Mouse (Mus musculus): Measurements from ENCODE around the gene Irs3.
A peak's percentile ranks its signal among the peaks of the same experiment; 100 is the strongest.
"Not testable (repeated sequence)": the region's sequence is repeated elsewhere in the genome, so short reads cannot be mapped to it uniquely, and the experiment has no call there.

The Irs3 gene

DNA sequence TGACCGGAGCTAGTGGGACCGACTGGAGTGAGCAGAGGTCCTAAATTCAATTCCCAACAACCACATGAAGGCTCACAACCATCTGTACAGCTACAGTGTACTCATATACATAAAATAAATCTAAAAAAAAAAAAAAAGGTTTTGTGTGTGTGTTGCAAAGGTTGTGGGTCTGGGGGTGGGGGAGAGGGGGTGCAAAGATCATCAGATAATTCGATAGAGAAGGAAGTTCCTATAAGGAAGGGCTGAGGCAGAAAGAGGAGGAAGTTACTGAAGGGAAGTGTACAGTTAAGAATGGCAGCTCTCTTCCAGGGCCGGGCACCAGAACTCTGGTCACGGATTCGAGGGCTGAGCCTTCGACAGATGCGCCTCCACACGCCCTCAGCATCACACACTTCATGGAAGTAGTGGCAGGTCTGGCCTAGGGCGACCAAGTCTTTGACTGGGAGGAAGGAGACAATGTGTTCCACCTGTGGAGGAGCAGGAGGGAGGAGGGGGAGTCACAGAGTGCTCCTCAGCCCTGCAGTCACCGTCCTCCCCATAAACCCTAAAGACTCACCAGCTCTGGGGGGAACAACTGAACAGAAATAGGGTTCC, 21.5 kb downstream of the Irs3 start:
- DNase-seq (ENCODE audit: low read depth): no peak

GRCm38 (mm10) chr5:137615347-137615746, 30.2 kb downstream of the Irs3 start:
- DNase-seq (ENCODE audit: low read depth): no peak

DNA sequence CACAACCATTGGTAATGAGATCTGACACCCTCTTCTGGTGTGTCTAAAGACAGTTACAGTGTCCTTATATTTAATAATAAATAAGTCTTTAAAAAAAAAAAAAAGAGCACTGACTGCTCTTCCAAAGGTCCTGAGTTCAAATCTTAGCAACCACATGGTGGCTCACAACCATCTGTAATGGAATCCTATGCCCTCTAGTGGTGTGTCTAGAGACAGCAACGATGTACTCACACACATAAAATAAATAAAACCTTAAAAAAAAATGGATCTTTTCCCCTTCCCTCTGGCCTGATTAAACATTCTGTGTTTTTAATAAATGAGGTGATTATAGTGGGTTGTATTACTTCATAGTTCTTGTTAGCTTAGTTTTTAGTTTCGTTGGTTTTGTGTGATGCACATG, 30.6 kb downstream of the Irs3 start:
- not testable (repeated sequence) for DNase-seq (ENCODE audit: low read depth)

- DNase-seq (ENCODE audit: low read depth): peak; percentile 53
These were observed 32.0 kb downstream of the Irs3 start, which contains the start of gene Pcolce for GRCm38 (mm10) chr5:137613550-137613949. TSS of gene Pcolce (minus strand) at chr5:137613784.

GRCm38 (mm10) chr5:137613076-137613475, 32.4 kb downstream of the Irs3 start:
- no peak for DNase-seq (ENCODE audit: low read depth)

- DNase-seq (ENCODE audit: low read depth): no peak
These were observed 34.3 kb downstream of the Irs3 start for GRCm38 (mm10) chr5:137611245-137611602.

DNA sequence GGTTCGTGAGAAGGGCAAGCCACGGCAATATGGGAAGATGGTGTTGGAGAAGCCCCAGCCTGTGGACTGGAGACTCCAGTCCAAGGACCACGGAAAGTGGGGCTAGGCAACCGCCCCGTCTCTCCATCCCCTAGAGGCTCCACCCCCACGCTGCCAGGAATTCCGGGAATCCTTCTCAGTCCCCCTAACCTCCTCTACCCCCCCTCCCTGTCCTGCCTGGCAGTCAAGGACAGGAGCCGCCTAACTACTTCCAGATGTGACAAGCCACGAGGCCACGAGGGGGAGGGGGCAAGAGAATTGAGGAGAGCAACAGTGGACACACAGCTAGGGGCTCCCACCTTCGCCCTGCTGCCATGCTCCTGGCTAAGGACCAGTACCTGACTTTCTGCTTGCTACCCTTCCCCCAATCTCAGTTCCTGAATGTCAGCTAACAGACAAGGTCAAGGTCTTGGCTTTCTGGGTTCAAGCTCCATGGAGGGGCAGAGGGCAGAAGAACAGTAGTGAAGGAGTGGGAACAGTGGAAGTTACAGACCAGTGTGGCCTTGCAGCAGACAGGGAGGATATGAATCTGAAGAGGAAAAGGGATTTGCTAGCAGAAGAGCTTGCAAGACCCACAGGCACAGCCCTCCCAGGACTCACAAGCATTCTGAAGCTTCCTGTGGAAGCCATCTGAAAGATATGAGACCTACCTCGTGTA, 34.8 kb downstream of the Irs3 start:
- DNase-seq (ENCODE audit: low read depth): no peak

GRCm38 (mm10) chr5:137610056-137610455, 35.5 kb downstream of the Irs3 start:
- DNase-seq (ENCODE audit: low read depth): no peak

GRCm38 (mm10) chr5:137609292-137609691, 36.2 kb downstream of the Irs3 start:
- no peak for DNase-seq (ENCODE audit: low read depth)

GRCm38 (mm10) chr5:137608654-137609190, 36.8 kb downstream of the Irs3 start:
- DNase-seq (ENCODE audit: low read depth): no peak

- DNase-seq (ENCODE audit: low read depth): no peak
These were observed 37.5 kb downstream of the Irs3 start for GRCm38 (mm10) chr5:137607860-137608653.

GRCm38 (mm10) chr5:137601365-137601729, 44.2 kb downstream of the Irs3 start:
- DNase-seq (ENCODE audit: low read depth): no peak

GRCm38 (mm10) chr5:137600619-137601364, 44.7 kb downstream of the Irs3 start, which contains the start of gene Mospd3:
TSS of gene Mospd3 (minus strand) at chr5:137601058.
- peak; percentile 100 for DNase-seq (ENCODE audit: low read depth)

GRCm38 (mm10) chr5:137600281-137600618, 45.3 kb downstream of the Irs3 start:
- no peak for DNase-seq (ENCODE audit: low read depth)

DNA sequence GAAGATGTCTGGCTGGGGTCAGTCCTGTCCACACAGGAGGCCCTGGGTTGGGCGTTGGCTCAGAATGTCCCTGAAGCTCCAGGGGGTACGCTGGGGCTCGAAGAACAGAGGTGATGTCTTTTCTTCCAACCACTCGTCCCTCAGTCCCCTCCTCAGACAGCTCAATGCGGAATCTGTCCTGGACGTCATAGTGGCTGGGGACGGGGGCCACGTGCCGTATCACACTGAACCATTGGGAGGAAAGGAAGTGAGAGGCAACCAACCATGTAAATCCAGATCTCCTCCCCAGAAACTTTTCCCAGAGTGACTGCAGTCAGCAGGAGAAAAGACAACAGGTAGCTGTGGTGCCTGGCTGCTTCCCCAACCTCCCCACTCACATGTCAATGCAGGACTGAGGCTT, 45.9 kb downstream of the Irs3 start:
- peak; percentile 53 for DNase-seq (ENCODE audit: low read depth)

GRCm38 (mm10) chr5:137598100-137598826, 47.3 kb downstream of the Irs3 start:
- DNase-seq (ENCODE audit: low read depth): peak; percentile 71

DNA sequence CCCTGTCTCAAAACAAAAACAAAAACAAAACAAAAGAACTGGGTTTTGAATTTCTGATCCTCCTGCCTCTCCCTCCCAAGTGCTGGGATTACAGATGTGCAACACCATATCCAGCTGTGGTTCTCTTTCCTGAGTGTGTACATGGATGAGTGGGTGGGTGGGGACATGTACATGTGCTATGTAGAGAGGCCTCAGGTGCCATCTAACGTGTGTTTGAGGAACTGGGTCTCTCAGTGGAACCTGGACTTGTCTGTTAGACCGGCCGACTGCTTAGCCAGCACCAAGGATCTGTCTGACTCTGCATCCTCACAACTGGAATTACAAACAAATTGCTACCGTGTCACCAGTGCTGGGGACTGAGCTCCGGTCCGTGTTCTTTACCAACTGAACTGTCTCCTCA, 47.9 kb downstream of the Irs3 start:
- DNase-seq (ENCODE audit: low read depth): peak; percentile 42

DNA sequence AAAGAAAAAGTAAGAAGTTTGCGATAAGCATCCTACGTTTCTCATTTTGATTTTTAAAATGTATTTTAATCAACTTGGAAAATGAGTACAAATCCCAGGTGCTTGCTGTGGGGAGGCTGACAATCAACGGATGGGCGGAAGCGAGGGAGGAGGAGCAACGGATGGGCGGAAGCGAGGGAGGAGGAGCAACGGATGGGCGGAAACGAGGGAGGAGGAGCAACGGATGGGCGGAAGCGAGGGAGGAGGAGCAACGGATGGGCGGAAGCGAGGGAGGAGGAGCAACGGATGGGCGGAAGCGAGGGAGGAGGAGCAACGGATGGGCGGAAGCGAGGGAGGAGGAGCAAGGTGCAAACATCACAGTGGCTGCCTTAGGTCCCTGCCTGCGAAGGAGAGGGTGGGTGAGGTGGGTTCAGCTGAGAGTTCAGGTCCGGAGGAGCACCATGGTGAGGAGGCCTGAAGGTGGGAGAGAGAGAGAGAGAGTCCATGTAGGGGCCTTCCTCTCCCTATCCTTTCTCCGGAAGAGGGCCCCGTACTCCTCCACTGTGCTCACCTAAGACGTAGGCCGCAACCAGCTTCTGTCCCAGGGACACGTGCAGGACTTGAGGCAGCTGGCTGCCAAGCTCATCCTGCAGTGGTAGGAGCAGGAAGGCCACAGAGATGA, 48.8 kb downstream of the Irs3 start:
- DNase-seq (ENCODE audit: low read depth): peak; percentile 91

- no peak for DNase-seq (ENCODE audit: low read depth)
These were observed 49.6 kb downstream of the Irs3 start for GRCm38 (mm10) chr5:137595921-137596320.

Data from 416B (cell line).